Mouse (Mus musculus): Measurements from ENCODE around the gene Atp6v1g2.

The Atp6v1g2 gene

DNA sequence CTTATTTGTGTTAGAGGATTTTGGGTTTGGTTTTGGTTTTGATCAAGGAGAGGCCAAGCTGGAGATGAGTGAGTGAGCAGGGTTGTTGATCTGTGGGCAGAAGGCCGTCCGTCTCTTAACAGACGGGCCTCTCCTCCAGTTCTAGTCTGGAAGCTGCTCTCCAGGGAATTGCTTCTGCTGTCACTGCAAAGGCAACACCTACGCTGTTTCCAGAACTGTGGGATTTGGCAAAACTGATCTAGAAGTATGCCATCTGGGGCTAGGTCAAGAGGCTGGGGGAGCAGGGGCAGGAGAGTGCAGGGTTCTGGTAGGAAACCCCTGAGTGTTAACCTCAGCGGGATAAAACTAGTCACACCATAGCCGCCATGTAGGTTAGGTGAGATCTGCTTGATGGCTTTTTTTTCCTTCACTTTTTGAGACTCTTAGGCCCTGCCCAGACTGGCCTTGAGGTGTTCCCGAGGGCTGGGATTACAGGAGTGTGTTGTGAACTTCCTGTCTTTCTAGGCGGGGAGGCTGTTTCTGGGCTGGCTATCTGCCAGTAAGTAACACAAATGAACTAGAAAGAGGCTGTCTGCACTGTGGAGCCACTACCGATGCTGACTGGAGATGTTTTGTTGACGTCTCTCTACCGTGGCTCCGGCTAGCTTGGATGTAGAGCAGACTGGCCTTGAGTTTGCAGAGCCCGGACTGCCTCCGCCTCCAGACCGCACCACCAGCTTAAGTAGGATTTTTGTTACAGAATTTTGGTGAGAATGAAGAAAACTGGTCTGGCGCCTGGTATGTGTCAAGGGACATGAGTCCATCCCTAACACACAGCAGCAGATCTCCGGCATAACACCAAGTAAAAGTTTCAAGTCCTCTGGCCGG is at the start of gene Atp6v1g2:
Atp6v1g2 (plus strand) TSS at position 547 of the 867 bp plus-strand sequence.
- DNase-seq (ENCODE audit: low spot score) = no peak

DNA sequence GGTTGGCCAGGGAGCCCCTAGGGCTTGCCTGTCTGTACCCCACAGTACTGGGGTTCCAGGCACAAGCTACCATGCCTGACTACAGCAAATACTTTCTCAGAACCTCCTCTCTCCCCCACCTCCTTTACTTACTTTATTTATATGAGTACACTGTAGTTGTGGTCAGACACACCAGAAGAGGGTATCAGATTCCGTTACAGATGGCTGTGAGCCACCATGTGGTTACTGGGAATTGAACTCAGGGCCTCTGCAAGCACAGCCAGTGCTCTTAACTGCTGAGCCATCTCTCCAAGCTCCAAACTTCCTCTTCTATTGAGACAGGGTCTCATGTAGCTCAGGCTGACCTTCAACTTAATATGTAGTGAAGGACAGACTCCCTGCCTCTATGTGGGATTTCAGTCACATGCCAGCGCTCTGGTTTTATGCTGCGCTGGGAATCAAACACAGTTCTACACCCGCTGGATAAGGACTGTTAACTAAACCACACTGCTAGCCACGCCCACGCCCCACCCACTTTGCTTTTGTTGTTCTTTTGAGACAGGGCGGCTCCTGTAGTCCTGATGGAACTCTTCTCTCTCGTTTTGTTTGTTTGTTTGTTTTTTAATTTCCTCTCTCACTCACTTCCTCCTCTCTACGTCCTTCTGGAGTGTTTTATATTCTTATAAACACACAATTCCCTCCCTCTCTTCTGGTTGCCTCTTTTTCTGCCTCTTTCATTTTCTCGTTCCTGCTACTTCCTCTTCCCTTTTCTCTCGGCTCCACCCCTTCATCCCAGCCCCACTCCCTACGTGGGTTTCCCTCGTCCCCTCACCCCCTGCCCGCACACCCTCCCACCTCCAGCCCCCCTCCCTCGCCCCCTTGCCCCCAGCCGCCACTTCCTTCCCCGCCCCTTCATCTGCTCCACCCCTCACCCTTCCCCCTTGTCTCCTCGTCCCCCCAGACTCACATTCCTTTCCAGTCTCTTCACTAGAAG is 47.5 kb upstream of the Atp6v1g2 start:
- DNase-seq (ENCODE audit: low spot score) = peak; percentile 83

DNA sequence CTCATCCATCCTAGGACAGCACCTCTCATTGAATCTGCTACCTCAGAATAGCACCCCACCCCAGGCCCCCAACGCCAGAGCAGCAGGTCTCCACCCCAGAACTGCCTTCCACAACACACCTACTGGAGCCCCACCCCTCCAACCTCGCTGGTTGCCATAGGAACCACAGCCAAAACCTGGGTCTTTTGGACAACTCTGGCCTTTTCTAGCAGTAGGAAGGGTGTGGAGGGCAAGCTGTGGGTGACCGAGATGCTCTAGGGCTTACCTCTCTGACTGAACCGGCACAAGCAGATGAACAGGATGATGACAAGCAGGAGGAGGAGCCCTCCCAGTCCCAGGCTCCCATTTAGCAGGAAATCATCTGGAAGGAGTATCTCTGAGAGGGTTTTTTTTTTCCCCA is 46.8 kb upstream of the Atp6v1g2 start:
- peak; percentile 48 for DNase-seq (ENCODE audit: low spot score)

DNA sequence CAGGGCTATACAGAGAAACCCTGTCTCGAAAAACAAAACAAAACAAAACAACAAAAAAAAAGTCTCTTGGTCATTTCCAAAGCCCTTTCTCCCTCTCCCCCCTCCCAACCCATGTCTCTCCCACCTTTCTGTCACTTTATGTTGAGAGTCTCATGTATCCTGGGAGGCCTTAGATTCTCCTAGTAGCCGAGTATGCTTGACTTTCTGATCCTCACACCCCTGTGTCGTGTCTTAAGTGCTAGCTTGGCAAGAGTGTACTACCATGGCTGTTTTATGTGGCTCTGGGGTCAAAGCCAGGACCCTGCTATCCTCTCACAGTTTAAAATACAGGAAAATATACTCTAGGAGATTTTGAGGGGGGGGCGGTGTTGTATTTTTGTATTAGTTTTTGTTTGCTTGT is 46.1 kb upstream of the Atp6v1g2 start:
- no peak for DNase-seq (ENCODE audit: low spot score)

DNA sequence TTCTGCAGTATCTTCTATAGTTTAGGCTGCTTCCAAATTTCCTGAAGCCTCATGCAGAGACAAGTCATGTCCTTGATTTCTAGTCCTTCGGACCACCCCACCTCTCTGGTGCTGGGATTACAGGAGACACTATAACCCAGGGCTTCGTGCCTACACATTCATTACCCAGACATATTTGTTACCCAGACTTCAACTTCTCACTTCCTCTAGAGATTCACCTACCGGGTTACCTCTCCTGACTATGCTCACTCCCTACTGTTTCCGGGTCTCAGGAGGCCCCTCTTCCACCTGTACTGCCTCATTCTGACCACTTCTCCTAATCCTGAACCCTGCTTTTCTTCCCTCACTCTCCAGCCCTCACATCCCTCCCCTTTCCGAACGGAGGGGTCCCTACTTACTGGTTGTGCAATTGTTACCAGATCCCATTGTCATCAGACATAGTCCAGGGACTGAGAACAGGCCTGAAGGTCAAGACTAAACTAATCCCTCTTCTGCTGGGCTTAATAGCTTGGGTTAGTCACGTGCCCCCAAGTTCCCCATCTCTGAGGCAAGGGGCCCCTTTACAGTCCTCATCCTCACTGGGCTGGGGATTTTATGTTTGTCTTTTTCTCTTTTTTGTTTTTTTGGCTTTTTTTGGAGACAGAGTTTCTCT is 45.4 kb upstream of the Atp6v1g2 start, which contains the start of gene Lst1:
Lst1 (minus strand) TSS at position 481 of the 652 bp plus-strand sequence.
- DNase-seq (ENCODE audit: low spot score) = no peak

DNA sequence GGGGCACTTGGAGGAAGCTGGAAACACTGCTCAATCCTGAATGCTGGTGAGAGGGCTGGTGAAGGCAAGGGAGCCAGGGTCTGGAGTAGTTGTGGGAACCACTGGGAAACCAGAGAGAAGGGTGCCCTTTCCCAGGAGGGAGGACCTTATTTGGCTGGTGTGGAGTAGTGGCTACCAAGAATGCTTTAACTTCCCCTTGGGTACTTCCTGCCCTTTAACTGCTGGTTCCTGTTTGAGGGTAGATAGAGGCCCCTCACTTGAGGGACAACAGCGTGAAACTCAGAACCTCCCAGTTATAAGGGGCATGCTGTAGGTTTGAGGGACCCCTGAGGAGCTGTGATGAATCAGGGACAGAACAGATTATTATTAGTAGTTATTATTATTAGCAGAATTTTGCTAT is 44.3 kb upstream of the Atp6v1g2 start:
- DNase-seq (ENCODE audit: low spot score) = no peak

DNA sequence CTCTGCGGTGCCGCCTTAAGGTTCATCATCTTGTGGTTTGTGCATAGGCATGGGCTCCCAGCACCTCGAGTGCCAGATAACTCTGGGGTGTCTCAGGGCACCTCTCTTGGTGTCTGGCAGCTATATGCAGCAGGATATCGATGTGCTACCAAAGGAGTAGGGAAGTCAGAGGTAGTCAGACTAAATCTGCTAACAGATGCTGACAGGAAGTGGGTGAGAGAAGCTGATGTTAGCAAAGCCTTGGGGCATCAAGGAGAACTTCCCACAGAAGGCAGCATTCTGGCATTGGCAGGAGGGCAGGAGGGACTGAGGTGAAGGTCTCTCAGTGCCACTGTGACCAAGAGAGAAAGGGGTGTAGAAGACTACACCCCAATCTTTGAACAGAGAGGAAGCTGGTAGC is 43.4 kb upstream of the Atp6v1g2 start:
- no peak for DNase-seq (ENCODE audit: low spot score)

DNA sequence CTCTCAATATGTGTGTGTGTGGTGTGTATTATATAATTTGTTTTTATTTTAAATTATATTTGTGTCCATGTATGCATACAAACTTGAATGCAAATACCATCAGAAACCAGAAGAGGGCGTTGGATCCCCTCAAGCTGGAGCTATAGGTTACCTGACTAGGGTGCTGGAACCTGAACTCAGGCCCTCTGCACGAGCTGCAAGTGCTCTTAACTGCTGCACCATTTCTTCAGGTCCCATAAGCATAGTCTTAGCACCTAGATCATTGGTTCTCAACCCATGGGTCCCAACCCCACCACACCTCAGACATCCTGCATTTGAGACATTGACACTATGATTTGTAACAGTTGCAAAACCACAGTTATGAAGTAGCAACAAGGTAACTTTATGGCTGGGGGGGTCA is 41.7 kb upstream of the Atp6v1g2 start:
- no peak for DNase-seq (ENCODE audit: low spot score)

DNA sequence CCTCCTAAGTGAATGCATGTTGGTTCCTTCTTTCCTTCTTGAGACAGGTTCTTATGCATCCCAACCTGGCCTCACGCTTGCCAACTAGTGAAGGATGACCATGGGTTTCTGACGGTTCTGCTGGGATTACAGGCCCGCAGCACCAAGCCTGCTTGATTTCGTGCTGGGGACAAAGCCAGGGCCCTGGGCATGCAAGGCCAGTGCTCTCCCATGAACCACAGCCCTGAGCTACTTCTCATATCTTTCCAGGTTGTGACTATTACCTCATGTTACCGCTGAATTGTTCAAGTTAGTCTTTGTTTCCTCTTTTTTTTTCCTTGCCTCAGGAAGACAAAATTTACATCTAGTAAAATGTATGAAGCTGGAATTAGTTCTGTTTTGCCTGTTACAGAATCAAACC is 40.5 kb upstream of the Atp6v1g2 start:
- DNase-seq (ENCODE audit: low spot score) = no peak

DNA sequence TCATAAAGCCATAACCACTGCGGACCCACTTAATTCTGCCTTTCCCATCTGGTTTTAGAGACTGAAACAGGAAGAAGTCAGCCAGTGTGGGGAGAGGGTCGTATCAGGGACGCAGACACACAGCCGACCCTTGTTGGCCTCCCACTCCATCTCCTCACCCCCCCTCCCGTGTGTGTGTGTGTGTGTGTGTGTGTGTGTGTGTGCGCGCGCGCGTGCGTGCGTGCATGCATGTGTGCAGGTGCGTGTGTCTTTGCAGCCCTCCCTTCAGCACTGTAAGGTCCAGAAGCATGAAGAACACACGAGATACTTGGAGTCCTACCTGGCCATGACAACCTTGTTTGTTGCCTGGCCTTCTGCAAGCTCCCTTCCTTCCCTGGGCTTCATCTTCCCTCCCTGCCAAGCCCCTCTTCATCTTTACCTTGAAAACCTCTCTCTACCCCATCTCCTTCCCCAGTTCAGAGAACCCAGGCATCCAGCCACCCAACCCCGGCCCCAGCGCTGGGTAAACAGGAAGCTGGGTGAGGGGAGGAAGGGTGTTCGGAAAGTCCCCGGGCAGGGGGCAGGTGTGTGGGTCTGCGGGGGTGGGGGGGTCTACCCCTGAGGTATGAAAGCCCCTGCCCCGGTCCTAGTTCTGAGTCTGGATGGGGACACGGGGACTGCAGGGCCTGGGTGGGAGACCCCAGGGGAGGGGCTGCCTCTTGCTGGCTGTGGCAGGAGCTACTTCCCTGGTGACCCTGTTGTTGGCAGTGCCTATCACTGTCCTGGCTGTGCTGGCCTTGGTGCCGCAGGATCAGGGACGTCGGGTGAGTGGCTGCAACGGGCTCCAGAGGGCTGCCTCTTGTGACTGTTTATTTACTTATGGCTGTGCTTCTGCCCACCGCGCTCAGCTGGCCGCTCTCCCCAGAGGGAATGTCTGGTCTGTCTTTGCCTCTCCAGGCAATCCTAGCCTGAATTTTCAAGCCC is 39.3 kb upstream of the Atp6v1g2 start, which contains the start of gene Ltb:
Ltb (plus strand) TSS at position 559 of the 963 bp plus-strand sequence.
- DNase-seq (ENCODE audit: low spot score) = no peak

DNA sequence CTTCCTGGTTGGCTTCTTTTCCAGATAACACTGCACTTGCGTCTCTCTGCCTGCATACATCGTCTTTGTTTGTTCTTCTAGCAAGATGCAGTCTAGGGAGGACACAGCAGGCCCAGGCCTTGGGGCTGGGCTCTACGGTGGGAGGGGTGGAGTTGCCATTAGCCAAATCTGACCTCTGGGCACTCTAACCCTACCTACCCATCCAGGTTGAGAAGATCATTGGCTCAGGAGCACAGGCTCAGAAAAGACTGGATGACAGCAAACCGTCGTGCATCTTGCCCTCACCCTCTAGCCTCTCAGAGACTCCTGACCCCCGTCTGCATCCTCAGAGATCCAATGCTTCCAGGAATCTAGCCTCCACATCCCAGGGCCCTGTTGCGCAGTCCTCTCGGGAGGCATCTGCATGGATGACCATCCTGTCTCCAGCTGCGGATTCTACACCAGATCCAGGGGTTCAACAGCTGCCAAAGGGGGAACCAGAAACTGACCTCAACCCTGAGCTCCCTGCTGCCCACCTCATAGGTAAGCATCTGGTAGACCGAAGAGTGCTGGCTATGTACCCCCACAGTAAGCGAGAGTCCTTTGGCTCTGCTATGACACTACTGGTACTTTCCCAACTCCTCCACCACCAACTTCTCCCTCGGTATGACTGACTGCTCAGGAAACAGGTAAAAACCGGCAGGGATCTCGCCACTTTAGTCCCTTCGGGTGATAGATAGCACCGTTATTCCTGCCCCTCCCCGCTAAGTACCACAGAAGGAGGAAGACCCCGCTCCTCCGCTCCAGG is 38.4 kb upstream of the Atp6v1g2 start:
- no peak for DNase-seq (ENCODE audit: low spot score)

DNA sequence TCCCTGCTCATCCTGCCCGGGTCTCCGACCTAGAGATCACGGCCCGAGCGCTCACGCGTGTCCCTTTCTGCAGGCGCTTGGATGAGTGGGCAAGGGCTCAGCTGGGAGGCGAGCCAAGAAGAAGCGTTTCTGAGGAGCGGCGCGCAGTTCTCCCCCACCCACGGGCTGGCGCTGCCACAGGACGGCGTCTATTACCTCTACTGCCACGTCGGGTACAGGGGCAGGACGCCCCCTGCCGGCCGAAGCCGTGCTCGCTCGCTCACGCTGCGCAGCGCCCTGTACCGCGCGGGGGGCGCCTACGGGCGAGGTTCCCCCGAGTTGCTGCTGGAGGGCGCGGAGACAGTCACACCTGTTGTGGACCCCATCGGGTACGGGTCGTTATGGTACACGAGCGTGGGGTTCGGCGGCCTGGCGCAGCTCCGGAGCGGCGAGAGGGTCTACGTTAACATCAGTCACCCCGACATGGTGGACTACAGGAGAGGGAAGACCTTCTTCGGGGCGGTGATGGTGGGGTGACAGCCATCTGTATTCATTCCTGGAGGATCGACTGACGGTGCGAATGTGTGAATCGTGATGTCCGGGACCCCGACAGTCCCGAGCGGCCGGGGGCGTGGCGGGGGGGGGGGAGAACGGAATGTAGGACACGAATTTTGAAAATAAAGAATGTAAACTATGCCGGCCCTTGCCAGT is 37.7 kb upstream of the Atp6v1g2 start:
- DNase-seq (ENCODE audit: low spot score) = peak; percentile 86

DNA sequence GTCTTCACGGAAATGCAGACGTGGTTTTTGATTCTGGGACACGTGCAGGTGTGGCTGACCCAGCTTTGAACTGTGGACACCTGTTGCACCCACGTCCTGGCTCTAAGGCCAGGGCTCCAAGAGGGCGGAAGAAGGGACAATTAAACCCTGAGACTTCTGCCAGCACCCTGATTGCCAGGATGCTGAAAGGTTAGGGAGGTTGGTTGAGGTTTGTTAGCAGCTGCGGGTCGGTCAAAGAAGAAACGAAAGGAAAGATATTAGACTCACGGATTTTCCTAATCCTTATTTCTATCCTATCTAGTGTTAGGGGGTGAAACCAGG is 37.2 kb upstream of the Atp6v1g2 start:
- DNase-seq (ENCODE audit: low spot score) = no peak

DNA sequence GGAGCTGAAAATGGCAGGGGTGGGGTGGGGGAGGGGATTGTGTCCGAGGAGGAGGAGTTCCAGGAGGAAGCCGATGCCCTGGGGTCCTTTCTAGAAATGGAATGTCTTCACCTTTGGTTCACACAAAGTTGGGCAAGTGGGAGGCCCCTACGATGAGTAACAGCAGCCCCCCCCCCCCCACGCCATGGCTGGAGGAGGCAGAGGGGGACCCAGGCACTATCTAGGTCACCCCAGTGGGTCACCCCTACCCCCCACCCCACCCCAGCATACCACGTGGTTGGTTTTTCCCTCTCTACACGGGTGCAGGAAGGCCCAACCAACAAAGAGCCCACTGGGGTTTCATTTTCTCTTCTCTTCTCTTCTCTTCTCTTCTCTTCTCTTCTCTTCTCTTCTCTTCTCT is 36.3 kb upstream of the Atp6v1g2 start:
- no peak for DNase-seq (ENCODE audit: low spot score)

DNA sequence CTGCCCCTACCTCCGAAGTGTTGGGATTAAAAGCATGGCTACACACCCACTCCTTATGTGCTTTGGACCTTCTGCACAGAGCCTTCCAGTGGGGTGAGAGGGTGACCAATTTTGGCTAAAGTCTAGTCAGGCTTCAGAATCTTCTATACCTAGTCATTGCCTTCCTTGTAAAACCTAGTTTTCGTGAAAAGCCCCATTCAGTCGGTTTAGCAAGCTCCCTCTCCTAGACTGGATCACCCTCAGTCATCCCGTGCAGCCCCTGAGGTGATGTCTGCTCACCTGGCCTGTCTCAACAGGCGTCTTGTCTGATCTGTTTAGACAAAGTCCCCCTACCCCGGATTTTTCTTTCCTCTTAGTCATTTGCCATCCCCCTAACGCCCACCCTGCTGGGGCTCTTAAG is 35.4 kb upstream of the Atp6v1g2 start:
- DNase-seq (ENCODE audit: low spot score) = no peak

DNA sequence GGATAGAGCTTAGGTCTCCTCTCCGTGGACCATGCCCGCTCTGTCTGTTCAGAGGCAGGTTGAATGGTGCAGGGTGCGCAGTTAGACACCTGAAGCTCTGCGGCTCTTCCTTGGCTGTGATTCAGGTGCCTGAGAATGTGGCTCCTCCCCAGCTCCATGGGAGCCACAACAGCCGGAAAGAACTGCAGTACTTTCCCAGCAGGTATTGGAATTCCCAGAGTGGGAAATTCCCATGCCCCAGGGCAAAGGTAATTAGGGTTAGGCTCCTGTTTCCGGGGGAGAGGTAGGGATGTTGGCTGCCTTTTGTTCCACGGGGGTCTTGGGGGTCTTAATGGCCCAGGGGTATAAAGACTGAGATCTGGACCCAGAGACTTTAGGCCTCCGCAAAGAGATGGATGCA is 34.5 kb upstream of the Atp6v1g2 start:
- DNase-seq (ENCODE audit: low spot score) = no peak

DNA sequence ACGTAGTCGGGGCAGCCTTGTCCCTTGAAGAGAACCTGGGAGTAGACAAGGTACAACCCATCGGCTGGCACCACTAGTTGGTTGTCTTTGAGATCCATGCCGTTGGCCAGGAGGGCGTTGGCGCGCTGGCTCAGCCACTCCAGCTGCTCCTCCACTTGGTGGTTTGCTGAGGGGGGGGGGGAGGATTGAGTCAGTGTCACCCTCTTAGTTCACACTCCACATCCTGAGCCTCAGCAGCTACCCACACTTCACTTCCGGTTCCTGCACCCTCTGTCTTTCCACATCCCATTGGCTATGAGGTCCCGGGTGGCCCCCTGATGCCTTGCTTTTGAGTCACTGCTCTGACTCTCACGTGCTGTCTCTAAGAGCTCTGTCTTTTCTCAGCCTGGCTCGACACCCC is 33.1 kb upstream of the Atp6v1g2 start:
- DNase-seq (ENCODE audit: low spot score) = no peak

DNA sequence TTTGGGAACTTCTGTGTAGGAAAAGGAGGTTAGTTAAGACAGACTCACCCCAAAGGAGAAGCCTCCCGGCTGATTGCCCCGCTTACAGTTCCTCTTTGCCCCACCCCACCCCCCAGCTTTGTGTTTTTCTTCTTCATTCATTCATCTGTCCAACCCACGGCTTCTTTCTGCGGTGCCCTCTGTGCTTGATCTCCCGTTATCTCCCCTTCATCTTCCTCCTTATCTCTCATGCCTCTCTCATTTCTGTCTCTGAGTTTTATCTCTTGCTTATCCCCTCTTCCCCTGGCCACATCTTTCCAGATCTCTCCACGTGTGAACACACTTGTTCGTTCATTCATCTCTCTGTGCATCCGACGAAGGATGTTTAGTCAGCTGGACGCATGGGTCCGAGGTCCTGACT is 32.3 kb upstream of the Atp6v1g2 start:
- DNase-seq (ENCODE audit: low spot score) = no peak

DNA sequence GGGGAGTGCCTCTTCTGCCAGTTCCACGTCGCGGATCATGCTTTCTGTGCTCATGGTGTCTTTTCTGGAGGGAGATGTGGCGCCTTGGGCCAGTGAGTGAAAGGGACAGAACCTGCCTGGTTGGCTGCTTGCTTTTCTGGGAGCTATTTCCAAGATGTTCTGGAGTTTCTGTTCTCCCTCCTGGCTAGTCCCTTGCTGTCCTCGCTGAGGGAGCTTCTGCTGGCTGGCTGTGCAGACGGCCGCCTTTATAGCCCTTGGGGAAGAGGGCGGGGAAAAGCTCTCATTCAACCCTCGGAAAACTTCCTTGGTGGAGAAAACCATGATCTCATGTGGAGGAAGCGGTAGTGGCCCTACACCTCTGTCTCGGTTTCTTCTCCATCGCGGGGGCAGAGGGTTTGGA is 31.7 kb upstream of the Atp6v1g2 start, which contains the start of gene Tnf:
Tnf (minus strand) TSS at position 221 of the 400 bp plus-strand sequence.
- no peak for DNase-seq (ENCODE audit: low spot score)

DNA sequence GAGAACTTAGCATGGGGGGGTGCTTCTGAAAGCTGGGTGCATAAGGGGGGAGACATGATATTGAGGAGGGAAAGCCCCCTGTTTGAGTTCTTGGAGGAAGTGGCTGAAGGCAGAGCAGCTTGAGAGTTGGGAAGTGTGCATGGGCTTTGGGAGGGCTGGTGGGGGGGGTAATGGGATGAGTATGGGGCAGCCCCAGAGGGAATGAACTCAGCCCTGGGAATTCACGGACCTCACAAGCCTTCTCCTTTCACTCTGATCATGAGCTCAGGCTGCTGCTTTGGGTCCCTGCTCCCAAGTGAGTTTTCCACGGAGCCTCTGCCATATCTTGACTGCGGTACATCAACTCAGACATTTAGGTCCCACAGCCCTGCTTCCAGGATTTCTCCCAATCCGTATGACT is 31.0 kb upstream of the Atp6v1g2 start:
- DNase-seq (ENCODE audit: low spot score) = no peak

Data from embryo, embryonic 10 days (tissue).